Mouse (Mus musculus): ENCODE measurements around the gene Zfp185. TPM values are rescaled to one million over a fixed set of nuclear protein-coding genes. Genes with fewer than 3 reads are reported as not detected.

Zfp185 gene
- 1.0 and 1.3 TPM in 2 replicates for polyA plus RNA-seq (2012; rRNA removed)

- TF ChIP-seq POLR2A (IDR thresholded peaks at IDR 0.05; ENCODE audit: control insufficient read depth, extremely low read depth, insufficient read depth, low read length, poor library complexity), result no peak
- TF ChIP-seq CTCF (IDR thresholded peaks at IDR 0.05; ENCODE audit: borderline replicate concordance, control insufficient read depth, extremely low read depth, insufficient read depth, low read length, poor library complexity), result no peak
- Histone ChIP-seq H3K4me1 (replicated peaks; ENCODE audit: control insufficient read depth, insufficient read depth, low read length) (peaks cover 5% of the 10 kb centered on the region), H3K27ac (ENCODE audit: control insufficient read depth, insufficient read depth, low read length) (no peak within 1 kb of the TSS), H3K27me3 (ENCODE audit: control insufficient read depth, insufficient read depth, low read length) (no peaks in the 10 kb centered on the region), H3K36me3 (ENCODE audit: control insufficient read depth, insufficient read depth, low read length) (no peaks in the 10 kb centered on the region), H3K4me3 (ENCODE audit: control insufficient read depth, insufficient read depth, low read length) (peak within 1 kb of the TSS; percentile 60)
- DNase-seq, result peak; percentile 67
- 9% methylated on average over 34 of the region's 45 CpGs for WGBS
These were observed at the start of gene Zfp185 for GRCm38 (mm10) chrX:72986841-72987519. Gene Zfp185 (plus strand): TSS chrX:72987339.

GRCm38 (mm10) chrX:72953464-72953863, 33.7 kb upstream of the Zfp185 start:
- 98% methylated on average over 4 of the region's 4 CpGs for WGBS
- no peak overlapping the region for H3K27ac ChIP-seq (ENCODE audit: control insufficient read depth, insufficient read depth, low read length)
- no peak for DNase-seq
- H3K4me3 ChIP-seq (ENCODE audit: control insufficient read depth, insufficient read depth, low read length), result no peak overlapping the region
- no peaks in the 10 kb centered on the region for H3K4me1 ChIP-seq (replicated peaks; ENCODE audit: control insufficient read depth, insufficient read depth, low read length)
- H3K36me3 ChIP-seq (ENCODE audit: control insufficient read depth, insufficient read depth, low read length), result no peaks in the 10 kb centered on the region
- TF ChIP-seq POLR2A (IDR thresholded peaks at IDR 0.05; ENCODE audit: control insufficient read depth, extremely low read depth, insufficient read depth, low read length, poor library complexity), result no peak
- TF ChIP-seq CTCF (IDR thresholded peaks at IDR 0.05; ENCODE audit: borderline replicate concordance, control insufficient read depth, extremely low read depth, insufficient read depth, low read length, poor library complexity), result no peak
- no peaks in the 10 kb centered on the region for H3K27me3 ChIP-seq (ENCODE audit: control insufficient read depth, insufficient read depth, low read length)

GRCm38 (mm10) chrX:72956486-72956885, 30.7 kb upstream of the Zfp185 start:
- Histone ChIP-seq H3K36me3 (ENCODE audit: control insufficient read depth, insufficient read depth, low read length) (no peaks in the 10 kb centered on the region), H3K27me3 (ENCODE audit: control insufficient read depth, insufficient read depth, low read length) (no peaks in the 10 kb centered on the region), H3K4me1 (replicated peaks; ENCODE audit: control insufficient read depth, insufficient read depth, low read length) (no peaks in the 10 kb centered on the region), H3K27ac (ENCODE audit: control insufficient read depth, insufficient read depth, low read length) (no peak overlapping the region), H3K4me3 (ENCODE audit: control insufficient read depth, insufficient read depth, low read length) (no peak overlapping the region)
- no peak for DNase-seq
- WGBS, result 90% methylated on average over 4 of the region's 4 CpGs
- no peak for TF ChIP-seq POLR2A (IDR thresholded peaks at IDR 0.05; ENCODE audit: control insufficient read depth, extremely low read depth, insufficient read depth, low read length, poor library complexity)
- TF ChIP-seq CTCF (IDR thresholded peaks at IDR 0.05; ENCODE audit: borderline replicate concordance, control insufficient read depth, extremely low read depth, insufficient read depth, low read length, poor library complexity), result no peak

- Histone ChIP-seq H3K4me1 (replicated peaks; ENCODE audit: control insufficient read depth, insufficient read depth, low read length) (no peaks in the 10 kb centered on the region), H3K36me3 (ENCODE audit: control insufficient read depth, insufficient read depth, low read length) (no peaks in the 10 kb centered on the region), H3K4me3 (ENCODE audit: control insufficient read depth, insufficient read depth, low read length) (no peak overlapping the region), H3K27ac (ENCODE audit: control insufficient read depth, insufficient read depth, low read length) (no peak overlapping the region), H3K27me3 (ENCODE audit: control insufficient read depth, insufficient read depth, low read length) (no peaks in the 10 kb centered on the region)
- DNase-seq, result peak; percentile 1
- 99% methylated on average over 4 of the region's 4 CpGs for WGBS
- TF ChIP-seq POLR2A (IDR thresholded peaks at IDR 0.05; ENCODE audit: control insufficient read depth, extremely low read depth, insufficient read depth, low read length, poor library complexity) (no peak), CTCF (IDR thresholded peaks at IDR 0.05; ENCODE audit: borderline replicate concordance, control insufficient read depth, extremely low read depth, insufficient read depth, low read length, poor library complexity) (no peak)
These were observed 26.7 kb upstream of the Zfp185 start for GRCm38 (mm10) chrX:72960431-72960830.

- no peak overlapping the region for H3K27ac ChIP-seq (ENCODE audit: control insufficient read depth, insufficient read depth, low read length)
- H3K27me3 ChIP-seq (ENCODE audit: control insufficient read depth, insufficient read depth, low read length), result no peaks in the 10 kb centered on the region
- no peaks in the 10 kb centered on the region for H3K36me3 ChIP-seq (ENCODE audit: control insufficient read depth, insufficient read depth, low read length)
- H3K4me3 ChIP-seq (ENCODE audit: control insufficient read depth, insufficient read depth, low read length), result no peak overlapping the region
- no peak for DNase-seq
- WGBS, result 85% methylated on average over 3 of the region's 3 CpGs
- no peak for TF ChIP-seq POLR2A (IDR thresholded peaks at IDR 0.05; ENCODE audit: control insufficient read depth, extremely low read depth, insufficient read depth, low read length, poor library complexity)
- TF ChIP-seq CTCF (IDR thresholded peaks at IDR 0.05; ENCODE audit: borderline replicate concordance, control insufficient read depth, extremely low read depth, insufficient read depth, low read length, poor library complexity), result no peak
- H3K4me1 ChIP-seq (replicated peaks; ENCODE audit: control insufficient read depth, insufficient read depth, low read length), result no peaks in the 10 kb centered on the region
These were observed 25.6 kb upstream of the Zfp185 start for GRCm38 (mm10) chrX:72961511-72961910.

GRCm38 (mm10) chrX:72962743-72963142, 24.4 kb upstream of the Zfp185 start:
- 97% methylated on average over 3 of the region's 3 CpGs for WGBS
- H3K27me3 ChIP-seq (ENCODE audit: control insufficient read depth, insufficient read depth, low read length), result no peaks in the 10 kb centered on the region
- H3K27ac ChIP-seq (ENCODE audit: control insufficient read depth, insufficient read depth, low read length), result no peak overlapping the region
- no peaks in the 10 kb centered on the region for H3K4me1 ChIP-seq (replicated peaks; ENCODE audit: control insufficient read depth, insufficient read depth, low read length)
- TF ChIP-seq CTCF (IDR thresholded peaks at IDR 0.05; ENCODE audit: borderline replicate concordance, control insufficient read depth, extremely low read depth, insufficient read depth, low read length, poor library complexity), result no peak
- no peak for TF ChIP-seq POLR2A (IDR thresholded peaks at IDR 0.05; ENCODE audit: control insufficient read depth, extremely low read depth, insufficient read depth, low read length, poor library complexity)
- H3K36me3 ChIP-seq (ENCODE audit: control insufficient read depth, insufficient read depth, low read length), result no peaks in the 10 kb centered on the region
- no peak for DNase-seq
- no peak overlapping the region for H3K4me3 ChIP-seq (ENCODE audit: control insufficient read depth, insufficient read depth, low read length)
